Mouse (Mus musculus): ENCODE results near the gene Slc39a3.
"Not testable (repeated sequence)": the region's sequence is repeated elsewhere in the genome, so short reads cannot be mapped to it uniquely, and the experiment has no call there.

The Slc39a3 gene

DNA sequence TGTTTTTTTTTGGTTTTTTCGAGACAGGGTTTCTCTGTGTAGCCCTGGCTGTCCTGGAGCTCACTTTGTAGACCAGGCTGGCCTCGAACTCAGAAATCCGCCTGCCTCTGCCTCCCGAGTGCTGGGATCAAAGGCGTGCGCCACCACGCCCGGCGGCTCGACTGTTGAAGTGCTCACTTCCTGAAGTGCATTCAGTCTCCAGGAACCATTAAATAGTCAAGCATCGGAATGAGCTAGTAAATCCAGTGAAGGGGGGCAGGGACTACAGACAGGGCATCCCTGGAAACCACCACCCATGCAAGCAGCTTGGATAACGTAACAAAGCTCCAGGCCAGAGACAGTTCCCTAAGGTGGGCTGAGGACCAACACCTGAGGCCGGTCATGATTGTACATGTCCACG lies 8.0 kb upstream of the Slc39a3 start:
- not testable (repeated sequence) for DNase-seq

GRCm38 (mm10) chr10:81041458-81042175 lies 4.4 kb upstream of the Slc39a3 start:
- peak; percentile 74 for DNase-seq

DNA sequence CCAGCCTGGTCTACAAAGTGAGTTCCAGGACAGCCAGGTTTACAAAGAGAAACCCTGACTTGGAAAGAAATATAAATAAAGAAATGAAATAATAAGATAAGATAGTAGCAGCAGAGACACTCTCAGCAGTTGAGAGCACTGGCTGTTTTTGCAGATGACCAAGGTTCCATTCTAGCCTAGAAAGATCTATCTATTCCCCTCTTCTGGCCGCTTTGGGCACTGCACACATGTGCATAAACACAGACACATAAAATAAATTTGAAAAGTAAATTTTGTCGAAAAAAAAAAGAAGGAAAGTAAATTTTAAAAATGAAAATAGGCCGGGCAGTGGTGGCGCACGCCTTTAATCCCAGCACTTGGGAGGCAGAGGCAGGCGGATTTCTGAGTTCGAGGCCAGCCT lies 975 bp downstream of the Slc39a3 start:
- peak; percentile 17 for DNase-seq

GRCm38 (mm10) chr10:81033586-81033985 lies 3.6 kb downstream of the Slc39a3 start:
- no peak for DNase-seq

DNA sequence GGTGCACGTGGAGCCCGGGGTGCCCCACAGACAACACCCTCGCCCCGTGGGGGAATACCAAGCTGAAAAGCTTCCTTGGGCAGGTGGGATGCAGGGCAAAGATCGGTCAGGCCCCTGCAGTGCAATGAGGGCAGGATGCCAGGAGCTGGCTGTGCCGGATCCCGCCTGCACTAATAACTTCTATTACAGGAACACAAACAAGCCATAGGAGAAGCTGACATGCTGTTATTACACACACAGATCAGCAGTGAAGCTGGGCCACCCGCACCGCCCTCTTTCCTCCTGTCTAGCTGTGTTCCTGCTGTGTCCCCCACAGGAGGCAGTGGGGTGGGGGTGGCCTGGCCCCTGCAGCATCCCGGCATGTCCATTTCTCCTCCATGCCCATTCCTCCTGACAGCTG lies 8.2 kb downstream of the Slc39a3 start:
- DNase-seq, result no peak

- DNase-seq, result no peak
Observed at GRCm38 (mm10) chr10:81028219-81028618, 9.0 kb downstream of the Slc39a3 start.

- no peak for DNase-seq
Observed at GRCm38 (mm10) chr10:81027331-81027730, 9.9 kb downstream of the Slc39a3 start.

DNA sequence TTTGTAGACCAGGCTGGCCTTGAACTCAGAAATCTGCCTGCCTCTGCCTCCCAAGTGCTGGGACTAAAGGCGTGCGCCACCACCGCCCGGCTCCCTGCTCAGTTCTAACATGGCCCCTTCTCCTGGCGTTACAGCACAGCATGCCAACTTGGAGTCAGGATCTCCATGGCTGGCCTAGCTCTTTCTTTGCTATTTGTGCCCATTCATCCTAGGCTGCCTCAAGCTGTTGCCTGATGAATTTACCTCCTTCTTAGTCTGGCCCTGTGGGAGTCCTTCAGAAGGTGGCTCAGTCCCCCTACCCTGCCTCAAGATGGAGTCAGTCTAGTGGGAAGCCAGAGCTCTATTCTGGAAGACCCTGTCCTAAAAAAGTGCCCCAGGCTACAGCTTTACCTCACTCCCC lies 10.4 kb downstream of the Slc39a3 start:
- no peak for DNase-seq

DNA sequence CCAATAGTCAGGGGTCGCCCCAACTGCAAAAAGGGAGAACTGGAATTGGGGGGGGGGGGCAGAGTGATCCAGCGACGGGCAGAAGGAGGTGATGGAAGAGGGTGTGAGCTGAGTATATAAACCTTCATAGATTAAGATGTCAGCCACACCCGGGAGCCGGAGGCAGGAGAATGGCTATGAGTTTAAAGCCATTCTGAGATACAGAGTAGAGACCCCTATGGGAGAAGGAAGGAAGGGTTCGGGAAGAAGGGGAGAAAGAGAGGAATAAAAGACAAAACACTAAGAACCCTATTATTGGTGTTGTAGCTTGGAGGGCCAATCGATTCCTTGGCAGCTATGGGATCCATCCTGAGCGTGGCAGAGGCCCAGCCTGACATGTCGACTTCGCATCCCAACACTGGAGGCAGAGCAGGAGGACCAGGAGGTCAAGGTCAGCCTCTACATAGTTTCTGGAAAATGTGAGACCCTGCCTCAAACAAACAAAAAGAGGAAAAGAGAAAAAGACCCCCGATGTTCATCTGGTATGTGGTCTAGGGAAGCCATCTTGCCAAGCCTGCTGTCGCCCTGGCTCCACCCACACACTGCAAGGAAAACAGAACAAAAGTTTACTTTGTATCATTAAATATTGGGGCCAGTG lies 11.5 kb downstream of the Slc39a3 start, which contains the start of gene Diras1:
Gene Diras1, minus strand, starts transcription at position 24 of the 637 bp plus-strand sequence.
- no peak for DNase-seq

GRCm38 (mm10) chr10:81025047-81025621 lies 12.1 kb downstream of the Slc39a3 start:
- no peak for DNase-seq

DNA sequence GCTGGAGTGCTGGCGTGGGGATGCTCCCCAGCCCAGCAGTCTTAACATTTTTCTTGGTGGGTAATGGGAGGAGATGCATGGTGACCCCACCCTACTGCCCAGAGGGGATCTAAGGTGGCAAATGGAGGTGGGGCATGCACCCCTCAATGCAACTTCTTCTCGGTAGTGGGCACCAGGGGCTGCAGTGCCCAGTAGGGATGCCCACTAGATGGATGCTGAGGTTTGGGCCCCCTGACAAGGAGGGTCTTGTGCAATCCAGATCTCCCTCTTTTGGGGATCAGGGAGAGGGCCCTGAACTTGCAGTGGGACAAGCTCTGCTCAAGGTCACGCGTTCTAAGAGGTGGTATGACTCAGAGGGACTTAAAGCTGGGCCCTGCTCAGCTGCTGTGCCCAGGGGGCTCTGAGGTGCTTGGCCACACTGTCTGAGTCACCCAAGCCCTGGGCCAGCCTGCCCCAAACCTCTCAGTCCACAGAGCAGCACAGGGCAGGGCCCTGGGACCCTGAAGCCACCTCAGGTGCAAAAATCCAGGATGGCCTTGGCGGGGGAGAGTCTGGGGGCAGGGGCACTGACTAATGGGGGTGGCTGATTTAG lies 12.8 kb downstream of the Slc39a3 start:
- no peak for DNase-seq

GRCm38 (mm10) chr10:81022744-81023143 lies 14.5 kb downstream of the Slc39a3 start:
- no peak for DNase-seq

DNA sequence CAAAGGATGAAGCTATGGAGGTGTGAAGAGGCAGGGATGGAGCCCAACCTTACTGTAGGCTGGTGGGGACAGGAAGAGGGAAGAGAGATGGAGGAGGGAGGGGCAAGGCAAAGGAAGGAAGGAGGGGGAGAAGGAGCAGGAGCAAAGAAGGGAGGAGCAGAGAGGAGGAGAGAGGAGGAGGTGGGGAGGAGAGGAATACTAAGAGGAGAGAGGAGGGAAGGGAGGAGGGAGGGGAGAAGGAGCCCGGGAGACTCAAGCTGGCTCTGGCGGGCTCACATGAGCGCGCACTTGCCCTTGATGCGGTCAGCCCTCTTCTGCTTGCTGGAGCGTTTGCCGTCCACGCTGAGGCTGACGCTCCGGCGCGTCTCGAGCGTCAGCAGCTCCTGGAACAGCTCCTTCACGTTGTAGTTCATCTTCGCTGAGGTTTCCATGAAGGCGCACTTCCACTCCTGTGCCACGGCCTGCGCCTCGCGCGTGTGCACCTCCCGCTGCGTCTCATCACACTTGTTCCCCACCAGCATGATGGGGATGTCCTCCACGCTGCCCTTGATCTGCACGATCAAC lies 15.6 kb downstream of the Slc39a3 start:
- DNase-seq, result no peak

DNA sequence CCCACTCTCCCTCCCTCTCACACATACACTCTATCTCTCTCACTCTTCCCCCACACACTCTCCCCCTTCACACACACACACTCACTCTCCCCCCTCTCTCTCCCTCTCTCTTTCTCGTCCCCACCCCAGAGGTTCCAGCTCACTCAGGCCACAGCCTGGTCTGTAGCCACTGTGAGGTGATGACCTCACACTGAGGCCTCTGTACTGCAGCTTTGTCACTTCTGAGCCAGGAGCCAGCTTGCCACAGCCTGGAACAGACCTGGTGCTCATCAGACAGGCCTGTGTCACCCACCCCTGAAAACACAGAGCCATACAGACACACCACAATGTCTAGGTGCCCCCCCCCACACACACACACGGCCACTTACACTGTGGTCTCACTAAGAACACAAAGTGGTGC lies 17.0 kb downstream of the Slc39a3 start:
- DNase-seq, result no peak

GRCm38 (mm10) chr10:81019687-81020086 lies 17.5 kb downstream of the Slc39a3 start:
- no peak for DNase-seq

DNA sequence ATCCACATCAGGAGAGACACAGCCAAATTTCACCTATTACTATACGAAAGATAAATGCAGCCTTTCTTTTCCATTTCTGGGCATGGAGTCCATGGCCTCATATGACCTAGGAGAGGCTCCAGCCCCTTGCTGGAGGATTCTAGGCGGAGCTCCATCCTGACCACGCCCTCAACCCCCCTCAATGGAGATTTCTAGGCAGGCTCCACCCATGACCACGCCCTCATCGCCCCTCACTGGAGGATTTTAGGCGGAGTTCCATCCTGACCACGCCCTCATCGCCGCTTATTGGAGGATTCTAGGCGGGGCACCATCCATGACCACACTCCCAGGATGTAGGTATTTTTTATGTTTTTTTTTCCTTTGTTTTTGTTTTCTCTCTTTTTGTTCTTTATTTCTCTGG lies 18.9 kb downstream of the Slc39a3 start:
- DNase-seq, result no peak

- DNase-seq, result peak; percentile 76
Observed at GRCm38 (mm10) chr10:81016645-81017044, 20.6 kb downstream of the Slc39a3 start.

- DNase-seq, result no peak
Observed at GRCm38 (mm10) chr10:81015666-81016065, 21.6 kb downstream of the Slc39a3 start.

DNA sequence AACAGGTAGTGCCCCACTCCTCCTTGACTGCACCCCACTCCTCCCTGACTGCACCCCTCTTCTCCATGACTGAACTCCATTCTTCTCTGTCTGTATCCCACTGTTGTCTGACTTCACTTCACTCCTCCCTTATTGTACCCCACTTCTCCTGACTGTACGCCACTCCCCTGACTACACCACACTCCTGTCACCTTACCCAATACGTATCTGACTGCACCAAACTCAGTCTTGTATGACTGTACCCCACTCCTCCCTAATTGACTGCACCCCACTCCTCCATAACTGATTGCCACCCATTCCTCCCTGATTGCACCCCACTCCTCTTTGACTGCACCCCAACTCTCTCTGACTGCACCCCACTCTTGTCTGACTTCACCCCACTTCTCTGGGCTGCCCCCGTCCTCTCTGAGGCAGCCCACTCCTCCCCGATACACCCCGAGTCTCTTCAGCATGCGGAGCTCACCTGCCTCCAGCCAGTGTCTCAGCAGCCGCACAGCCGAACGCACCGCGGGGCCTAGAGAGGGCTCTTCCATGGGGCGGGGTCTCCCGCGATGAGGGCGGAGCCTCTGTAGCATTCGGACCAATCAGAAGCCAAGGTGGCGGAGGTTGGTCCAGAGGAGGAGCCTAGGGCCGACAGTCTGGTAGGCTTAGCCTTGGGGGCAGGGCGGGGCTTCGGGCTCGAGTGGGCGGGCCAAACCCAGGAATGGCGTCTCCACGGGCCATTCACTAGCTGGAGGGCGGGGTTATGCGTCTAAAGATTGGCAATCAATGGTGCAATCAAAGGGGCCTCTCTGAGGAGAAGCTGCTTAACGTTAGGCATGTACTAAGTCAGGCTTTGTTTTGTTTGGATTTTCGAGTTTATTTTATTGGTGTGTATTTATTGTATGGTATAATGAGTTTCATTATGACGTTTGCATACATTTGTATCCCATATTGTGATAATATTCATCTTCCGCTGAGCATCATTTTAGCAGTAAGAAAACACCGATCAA lies 22.5 kb downstream of the Slc39a3 start, which contains the start of gene Gng7:
Gene Gng7, minus strand, starts transcription at position 553 of the 992 bp plus-strand sequence.
- peak; percentile 92 for DNase-seq

DNA sequence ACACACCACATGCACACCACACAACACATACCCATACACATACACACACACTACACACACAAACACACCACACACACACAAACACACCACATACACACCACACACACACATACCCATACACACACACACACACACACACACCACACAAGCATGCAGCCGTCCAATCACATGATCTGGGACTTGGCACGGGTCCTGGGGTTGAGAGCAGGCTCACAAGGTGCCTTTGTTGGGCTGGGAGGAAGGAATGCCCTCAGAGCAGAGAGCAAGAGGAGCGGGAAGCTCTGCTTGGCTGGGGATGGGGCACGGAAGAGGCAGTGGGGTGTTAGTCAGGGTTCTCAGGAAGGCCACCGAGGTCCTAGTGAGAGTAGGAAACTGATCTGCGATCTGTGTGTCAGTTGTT lies 26.4 kb downstream of the Slc39a3 start:
- DNase-seq, result no peak

DNA sequence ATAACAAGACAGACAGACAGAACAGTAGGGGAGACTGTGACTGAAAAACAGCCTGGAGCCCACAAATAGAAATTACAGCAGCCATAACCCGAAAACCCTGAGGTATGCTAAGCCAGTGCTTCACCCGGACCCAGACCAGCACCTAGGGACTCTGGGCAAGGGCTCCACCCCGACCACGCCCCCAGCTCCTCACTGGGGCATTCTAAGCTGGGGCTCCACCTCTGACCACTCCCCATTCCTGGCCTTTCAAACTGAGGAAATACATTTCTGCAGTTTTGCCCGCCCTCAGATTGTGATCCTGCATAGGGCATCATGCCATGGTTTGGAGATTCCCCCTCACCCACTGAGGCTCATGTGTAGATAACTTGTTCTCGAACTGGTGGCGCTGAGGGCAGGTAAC lies 30.0 kb downstream of the Slc39a3 start:
- no peak for DNase-seq

All from kidney, adult 18-20 months (tissue).